Mouse (Mus musculus): ENCODE measurements around the gene Gm5155.
"Not testable (repeated sequence)": the region's sequence is repeated elsewhere in the genome, so short reads cannot be mapped to it uniquely, and the experiment has no call there.

The Gm5155 gene

GRCm38 (mm10) chr7:17871467-17871866 is at the start of gene Gm5155:
Gene Gm5155 (plus strand): TSS chr7:17871767.
- no peak for DNase-seq (ENCODE audit: low read depth, low spot score)

GRCm38 (mm10) chr7:17870776-17871175 is 791 bp upstream of the Gm5155 start:
- DNase-seq (ENCODE audit: low read depth, low spot score) = no peak

- not testable (repeated sequence) for DNase-seq (ENCODE audit: low read depth, low spot score)
Measured at GRCm38 (mm10) chr7:17895341-17895740, 23.8 kb downstream of the Gm5155 start.

GRCm38 (mm10) chr7:17903146-17903915 is 31.8 kb downstream of the Gm5155 start:
- DNase-seq (ENCODE audit: low read depth, low spot score) = no peak
